Mouse (Mus musculus) R1 (cell line): ENCODE results near the gene Smok3b.
A peak's percentile ranks its signal among the peaks of the same experiment; 100 is the strongest.

Experiments
- DNase-seq: peaks from one replicate; pipeline ENCODE4 v3.0.0-alpha.2; 2018; ENCODE audit warnings: low read depth, low spot score

Gene Smok3b

DNA sequence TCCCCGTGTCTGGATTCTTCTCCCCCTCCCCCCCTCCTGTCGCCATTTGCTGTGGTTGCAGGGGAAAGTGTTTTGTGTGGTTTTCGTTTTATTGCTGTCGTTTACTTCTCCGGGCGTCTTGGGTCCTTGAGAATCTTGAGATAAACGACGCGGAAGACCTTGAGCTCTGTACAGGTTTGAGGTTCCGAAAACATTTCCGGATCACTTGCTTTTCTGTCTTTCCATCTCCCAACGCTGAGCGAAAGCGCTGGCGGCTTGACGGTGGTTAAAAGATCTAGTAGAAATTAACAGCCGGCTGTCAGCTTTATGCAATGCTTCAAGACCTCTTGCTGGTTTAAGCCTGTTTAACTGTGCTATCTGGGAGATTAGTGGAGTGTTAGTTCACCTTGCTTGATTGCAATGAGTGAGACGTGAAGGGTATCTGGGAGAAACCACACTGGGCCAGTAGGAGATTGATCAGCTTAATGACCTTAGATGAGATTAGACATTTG is 64.2 kb downstream of the Smok3b start:
- no peak for DNase-seq

- no peak for DNase-seq
Measured at GRCm38 (mm10) chr5:138086842-138087241, 65.6 kb downstream of the Smok3b start.

GRCm38 (mm10) chr5:138088366-138088765 is 67.1 kb downstream of the Smok3b start:
- DNase-seq = no peak

DNA sequence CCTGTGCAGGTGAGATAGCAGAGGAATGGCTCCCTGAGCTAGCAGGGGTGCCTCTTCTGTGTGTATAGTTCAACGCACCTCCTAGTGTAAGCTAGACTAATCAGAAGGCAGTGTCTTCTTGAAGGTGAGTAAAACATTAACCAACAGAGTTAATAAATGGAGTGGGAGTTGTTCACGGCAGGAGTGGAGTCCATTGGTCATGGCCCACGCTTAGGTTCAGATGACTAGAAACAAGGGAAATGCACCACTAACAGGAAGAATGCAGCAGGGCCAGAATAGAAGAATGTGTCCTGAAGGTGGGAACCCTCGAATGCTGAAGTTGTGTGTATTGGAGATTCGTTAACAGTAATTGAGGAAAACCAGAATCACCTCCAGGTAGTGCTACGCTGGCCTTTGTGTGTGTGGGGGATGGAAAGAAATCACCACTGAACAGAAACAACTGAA is 67.9 kb downstream of the Smok3b start:
- DNase-seq = no peak

- peak; percentile 69 for DNase-seq
Measured at GRCm38 (mm10) chr5:138090271-138090670, 69.0 kb downstream of the Smok3b start.

DNA sequence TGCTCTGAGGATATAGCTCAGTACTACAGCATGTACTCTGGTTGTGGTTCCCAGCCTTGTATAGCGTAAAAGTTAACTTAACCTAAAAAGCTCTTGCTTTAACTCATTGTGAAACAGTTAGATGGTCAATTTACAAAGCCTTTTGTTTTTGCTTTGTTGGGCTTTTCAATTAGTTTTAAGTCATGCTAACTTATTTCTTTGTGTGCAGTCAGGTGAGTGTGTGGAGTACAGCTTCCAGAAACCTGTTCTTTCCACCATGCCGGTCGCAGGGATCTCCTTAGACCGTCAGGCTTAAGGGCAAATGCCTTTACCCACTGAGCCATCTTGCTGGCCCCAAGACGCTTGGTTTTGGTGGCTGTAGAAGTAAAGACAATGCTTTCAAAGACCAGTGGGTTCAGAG is 69.5 kb downstream of the Smok3b start:
- peak; percentile 47 for DNase-seq

DNA sequence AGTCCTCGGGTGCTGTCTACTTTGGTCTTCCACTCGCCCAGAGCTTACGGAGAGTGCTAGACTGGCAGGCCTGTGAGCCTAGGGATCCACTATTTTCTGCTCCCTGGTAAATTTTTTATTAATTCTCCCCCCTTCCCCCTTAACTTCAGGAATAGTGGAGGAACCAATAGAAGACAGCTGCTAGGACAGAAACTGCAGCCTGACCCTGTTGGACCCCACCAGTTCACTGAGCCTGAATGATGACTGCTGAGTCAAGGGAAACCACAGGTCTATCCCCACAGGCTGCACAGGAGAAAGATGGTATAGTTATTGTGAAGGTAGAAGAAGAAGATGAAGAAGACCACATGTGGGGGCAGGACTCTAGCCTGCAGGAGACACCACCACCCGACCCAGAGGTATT is 71.5 kb downstream of the Smok3b start:
- no peak for DNase-seq

- no peak for DNase-seq
Measured at GRCm38 (mm10) chr5:138094474-138094873, 73.2 kb downstream of the Smok3b start.
